Mouse (Mus musculus): ENCODE measurements at regions not wholly inside any gene's neighbourhood (a gene's known extent, or its start where the extent isn't known, plus 50 kb on each side); places are given as distances from the start of the nearest gene placed in this dataset.

DNA sequence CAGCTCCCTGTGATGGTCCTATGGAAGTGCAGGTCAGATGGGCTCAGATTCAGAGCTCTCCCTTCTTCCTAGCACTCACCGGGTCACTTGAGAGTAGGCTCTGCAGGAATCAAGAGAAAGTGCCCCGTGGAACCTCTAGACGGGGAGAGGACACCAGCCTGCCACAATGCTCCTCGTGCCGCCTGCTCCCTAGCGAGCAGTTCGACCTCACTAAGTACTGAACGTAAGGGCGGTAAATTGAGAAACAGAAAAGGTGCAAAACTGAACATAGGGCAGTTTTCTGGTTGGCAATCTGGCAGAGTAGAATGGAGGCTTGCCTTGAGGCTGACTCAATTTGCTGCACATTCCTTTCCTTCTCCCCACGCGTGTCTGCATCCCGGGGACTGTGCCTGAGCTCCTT is 115.7 kb downstream of the Zfp706 start:
- H3K9me3 ChIP-seq (ENCODE audit: control insufficient read depth, low read length): no peaks in the 10 kb centered on the region
- no peak overlapping the region for H3K4me2 ChIP-seq (ENCODE audit: low read depth, severe bottlenecking)
- peaks cover 12% of the 10 kb centered on the region for H3K4me1 ChIP-seq (ENCODE audit: control insufficient read depth, insufficient read depth, low read length)
- H3K27ac ChIP-seq (replicated peaks; ENCODE audit: low read depth, low read length): no peak overlapping the region
- 15% methylated on average over 12 of the region's 12 CpGs for whole genome bisulfite sequencing
- H3K36me3 ChIP-seq (ENCODE audit: control insufficient read depth, insufficient read depth, low read length): no peaks in the 10 kb centered on the region
- no peaks in the 10 kb centered on the region for H3K27me3 ChIP-seq (ENCODE audit: control insufficient read depth, insufficient read depth, low read length)
- no peak overlapping the region for H3K9ac ChIP-seq (ENCODE audit: low read length)
- no peak for ATAC-seq (ENCODE audit: insufficient number of reproducible peaks, low FRiP score, low TSS enrichment, low read depth)
- DNase-seq (ENCODE audit: low spot score): no peak
- H3K4me3 ChIP-seq (ENCODE audit: low read depth, low read length): no peak overlapping the region

DNA sequence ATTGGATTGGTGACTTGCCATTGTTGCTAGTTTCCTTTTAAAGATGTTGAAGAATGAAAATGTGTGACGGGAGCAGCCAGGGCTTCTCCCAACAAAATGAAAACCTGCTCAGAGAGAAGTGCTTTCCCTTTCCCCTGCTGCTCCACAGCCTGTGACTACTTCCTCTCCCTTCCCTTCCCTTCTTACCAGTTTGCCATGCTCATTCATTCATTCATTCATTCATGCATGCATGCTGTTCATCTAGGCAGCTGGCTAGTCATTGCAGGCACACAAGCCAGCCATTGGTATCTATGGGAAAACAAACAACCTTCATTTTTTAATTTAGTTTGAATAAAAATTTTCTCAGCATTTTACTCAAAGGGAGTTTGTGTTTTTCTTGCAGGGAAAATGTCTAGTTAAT is 116.3 kb downstream of the Zfp706 start:
- no peak for ATAC-seq (ENCODE audit: insufficient number of reproducible peaks, low FRiP score, low TSS enrichment, low read depth)
- 73% methylated on average over 1 of the region's 1 CpGs for WGBS

DNA sequence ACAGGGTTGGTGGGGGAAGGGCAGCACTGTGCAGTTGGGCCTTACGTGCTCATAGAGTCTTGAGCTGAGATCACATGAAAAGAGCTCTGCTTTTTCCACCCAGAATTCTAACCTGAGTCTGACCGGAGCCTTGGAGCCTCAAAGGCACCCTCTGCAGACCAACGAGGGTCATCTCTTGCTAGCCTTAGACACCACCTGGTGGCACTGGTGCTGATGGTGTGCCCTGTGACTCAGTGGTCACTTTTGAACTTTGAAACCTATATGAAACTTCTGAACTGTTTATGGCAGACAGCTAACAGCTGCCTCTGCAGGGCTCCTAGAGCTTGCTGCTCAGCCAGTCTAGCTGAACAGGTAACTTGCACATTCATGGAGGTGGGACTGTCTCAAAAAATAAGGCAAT is 118.5 kb downstream of the Zfp706 start:
- Histone ChIP-seq H3K27ac (replicated peaks; ENCODE audit: low read depth, low read length) (no peak overlapping the region), H3K36me3 (ENCODE audit: control insufficient read depth, insufficient read depth, low read length) (no peaks in the 10 kb centered on the region), H3K9me3 (ENCODE audit: control insufficient read depth, low read length) (no peaks in the 10 kb centered on the region), H3K9ac (ENCODE audit: low read length) (no peak overlapping the region), H3K27me3 (ENCODE audit: control insufficient read depth, insufficient read depth, low read length) (no peaks in the 10 kb centered on the region), H3K4me3 (ENCODE audit: low read depth, low read length) (no peak overlapping the region), H3K4me1 (ENCODE audit: control insufficient read depth, insufficient read depth, low read length) (peaks cover 15% of the 10 kb centered on the region), H3K4me2 (ENCODE audit: low read depth, severe bottlenecking) (no peak overlapping the region)
- no peak for DNase-seq (ENCODE audit: low spot score)
- 79% methylated on average over 3 of the region's 3 CpGs for WGBS
- ATAC-seq (ENCODE audit: insufficient number of reproducible peaks, low FRiP score, low TSS enrichment, low read depth): no peak

More for the DNA sequence above, 116.3 kb downstream of the Zfp706 start:
- Histone ChIP-seq H3K27me3 (ENCODE audit: control insufficient read depth, insufficient read depth, low read length) (no peaks in the 10 kb centered on the region), H3K4me3 (ENCODE audit: low read depth, low read length) (no peak overlapping the region), H3K9me3 (ENCODE audit: control insufficient read depth, low read length) (no peaks in the 10 kb centered on the region), H3K27ac (replicated peaks; ENCODE audit: low read depth, low read length) (no peak overlapping the region), H3K4me2 (ENCODE audit: low read depth, severe bottlenecking) (no peak overlapping the region), H3K4me1 (ENCODE audit: control insufficient read depth, insufficient read depth, low read length) (peaks cover 12% of the 10 kb centered on the region), H3K36me3 (ENCODE audit: control insufficient read depth, insufficient read depth, low read length) (no peaks in the 10 kb centered on the region), H3K9ac (ENCODE audit: low read length) (no peak overlapping the region)
- no peak for DNase-seq (ENCODE audit: low spot score)

DNA sequence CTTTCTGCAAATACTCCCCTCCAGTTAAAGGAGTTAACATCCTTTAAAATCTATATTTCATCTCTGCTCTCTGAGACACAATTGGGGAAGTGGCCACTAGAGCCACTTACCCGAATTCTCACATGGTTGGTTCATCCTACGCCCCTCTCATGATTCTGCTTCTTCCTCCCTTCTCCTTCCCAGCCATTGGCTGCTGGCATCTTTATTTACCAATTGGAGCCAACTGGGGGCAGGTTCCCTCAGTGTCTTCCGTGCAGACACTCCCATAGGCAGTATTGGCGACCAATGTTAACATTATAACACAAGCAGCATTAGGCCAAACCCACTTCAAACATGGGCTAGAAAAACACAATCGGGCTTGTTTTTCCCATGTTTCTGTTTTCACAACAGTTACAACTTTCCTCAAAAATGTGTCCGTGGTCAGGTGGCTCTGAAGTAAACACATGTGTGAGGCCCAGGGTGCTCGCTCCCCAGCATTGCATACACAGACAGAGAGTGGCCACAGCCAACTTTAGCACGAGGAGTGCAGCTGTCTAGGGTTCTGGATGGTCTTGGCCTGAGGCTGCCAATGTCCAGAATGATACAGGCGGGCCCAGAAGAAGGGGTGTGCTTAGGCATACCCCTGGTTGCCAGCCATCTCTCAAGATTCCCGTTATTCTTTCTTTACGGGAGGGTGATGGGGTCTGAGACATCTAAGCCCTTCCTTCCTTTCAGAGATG is 119.1 kb downstream of the Zfp706 start:
- ATAC-seq (ENCODE audit: insufficient number of reproducible peaks, low FRiP score, low TSS enrichment, low read depth): no peak
- Histone ChIP-seq H3K9me3 (ENCODE audit: control insufficient read depth, low read length) (no peaks in the 10 kb centered on the region), H3K9ac (ENCODE audit: low read length) (no peak overlapping the region), H3K4me3 (ENCODE audit: low read depth, low read length) (no peak overlapping the region), H3K27me3 (ENCODE audit: control insufficient read depth, insufficient read depth, low read length) (no peaks in the 10 kb centered on the region), H3K4me1 (ENCODE audit: control insufficient read depth, insufficient read depth, low read length) (peaks cover 14% of the 10 kb centered on the region), H3K4me2 (ENCODE audit: low read depth, severe bottlenecking) (no peak overlapping the region), H3K27ac (replicated peaks; ENCODE audit: low read depth, low read length) (no peak overlapping the region), H3K36me3 (ENCODE audit: control insufficient read depth, insufficient read depth, low read length) (no peaks in the 10 kb centered on the region)
- DNase-seq (ENCODE audit: low spot score): no peak
- 82% methylated on average over 11 of the region's 11 CpGs for WGBS

DNA sequence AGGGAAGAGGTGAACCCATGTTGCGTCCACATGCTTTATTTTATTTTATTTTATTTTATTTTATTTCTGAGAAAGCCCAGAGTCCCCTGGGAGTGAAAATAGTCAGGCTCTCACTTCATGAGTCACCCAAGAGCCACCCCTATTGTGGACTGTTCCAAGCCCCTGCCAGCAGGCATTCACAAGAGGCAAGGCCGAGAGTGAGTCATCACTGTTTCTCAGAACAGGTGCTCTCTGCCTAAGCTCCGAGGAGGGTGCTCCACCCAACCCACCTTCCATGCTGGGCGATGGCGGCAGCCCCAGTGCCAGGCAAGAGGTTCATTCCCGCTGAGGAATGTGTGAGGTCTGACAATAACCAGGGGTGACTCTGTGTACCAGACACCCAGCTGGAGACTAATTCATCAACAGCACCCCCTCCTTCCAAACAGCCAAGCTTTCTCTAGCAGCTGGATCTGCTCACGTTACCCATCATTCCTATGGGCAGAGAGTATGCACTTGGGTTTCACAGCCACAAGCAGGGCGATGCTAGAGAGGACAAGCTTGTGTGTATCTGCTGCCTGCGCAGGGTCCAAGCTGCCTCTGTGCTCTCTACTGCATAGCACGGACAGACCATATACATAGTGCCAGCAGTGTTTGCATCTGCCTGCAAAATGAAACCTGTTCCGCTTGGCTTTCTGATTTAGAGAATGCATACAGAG is 122.8 kb downstream of the Zfp706 start:
- Histone ChIP-seq H3K9ac (ENCODE audit: low read length) (no peak overlapping the region), H3K9me3 (ENCODE audit: control insufficient read depth, low read length) (no peaks in the 10 kb centered on the region), H3K4me1 (ENCODE audit: control insufficient read depth, insufficient read depth, low read length) (0 out of 2 replicates have a peak, but pooled peaks cover 3% of the 10 kb centered on the region), H3K27me3 (ENCODE audit: control insufficient read depth, insufficient read depth, low read length) (no peaks in the 10 kb centered on the region), H3K4me3 (ENCODE audit: low read depth, low read length) (no peak overlapping the region), H3K4me2 (ENCODE audit: low read depth, severe bottlenecking) (no peak overlapping the region), H3K27ac (replicated peaks; ENCODE audit: low read depth, low read length) (no peak overlapping the region), H3K36me3 (ENCODE audit: control insufficient read depth, insufficient read depth, low read length) (no peaks in the 10 kb centered on the region)
- WGBS: 81% methylated on average over 11 of the region's 11 CpGs
- DNase-seq (ENCODE audit: low spot score) (no peak), ATAC-seq (ENCODE audit: insufficient number of reproducible peaks, low FRiP score, low TSS enrichment, low read depth) (no peak; the same call in 1 of the 2 replicates)

DNA sequence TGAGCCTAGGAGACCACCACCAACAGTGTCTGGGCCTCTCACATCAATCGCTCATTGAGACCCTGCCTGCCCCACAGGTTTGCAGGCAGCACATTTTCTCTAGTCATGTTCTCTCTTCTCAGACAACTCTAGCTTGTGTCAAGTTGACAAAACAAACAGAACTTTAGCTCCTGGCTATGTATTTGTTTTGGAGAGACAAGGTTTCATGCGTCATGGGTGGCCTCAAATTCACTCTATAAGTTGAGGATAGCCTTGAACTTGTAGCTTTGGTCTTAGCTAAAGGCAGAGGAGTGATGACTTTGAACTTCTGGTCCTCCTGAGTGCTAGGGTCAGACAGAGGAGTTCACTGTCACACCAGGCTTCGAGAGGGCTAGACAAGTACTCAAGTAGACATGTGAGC is 123.5 kb downstream of the Zfp706 start:
- Histone ChIP-seq H3K27ac (replicated peaks; ENCODE audit: low read depth, low read length) (no peak overlapping the region), H3K4me1 (ENCODE audit: control insufficient read depth, insufficient read depth, low read length) (0 out of 2 replicates have a peak, but pooled peaks cover 3% of the 10 kb centered on the region), H3K9ac (ENCODE audit: low read length) (no peak overlapping the region), H3K9me3 (ENCODE audit: control insufficient read depth, low read length) (no peaks in the 10 kb centered on the region), H3K27me3 (ENCODE audit: control insufficient read depth, insufficient read depth, low read length) (no peaks in the 10 kb centered on the region), H3K4me3 (ENCODE audit: low read depth, low read length) (no peak overlapping the region), H3K4me2 (ENCODE audit: low read depth, severe bottlenecking) (no peak overlapping the region), H3K36me3 (ENCODE audit: control insufficient read depth, insufficient read depth, low read length) (no peaks in the 10 kb centered on the region)
- ATAC-seq (ENCODE audit: insufficient number of reproducible peaks, low FRiP score, low TSS enrichment, low read depth) (no peak), DNase-seq (ENCODE audit: low spot score) (no peak)
- 87% methylated on average over 3 of the region's 3 CpGs for WGBS

DNA sequence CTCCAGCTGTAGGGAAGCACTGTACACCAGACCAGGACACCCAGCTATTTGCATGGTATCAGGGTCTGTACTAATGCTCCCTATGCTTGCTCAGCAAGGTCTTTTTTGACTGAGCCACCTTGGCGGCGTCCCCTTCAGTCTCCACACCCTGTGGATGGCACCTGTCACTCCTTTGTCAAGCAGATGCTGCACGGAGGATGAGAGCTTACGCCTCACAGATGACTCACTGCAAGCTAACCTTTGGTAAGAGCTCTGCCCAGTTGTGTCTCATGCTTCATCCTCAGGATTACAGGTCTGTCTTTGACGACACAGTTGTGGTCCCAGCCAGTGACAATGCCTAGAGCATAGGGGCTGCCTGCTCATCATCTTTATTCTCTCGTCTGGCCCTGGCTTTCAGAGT is 124.4 kb downstream of the Zfp706 start:
- H3K9me3 ChIP-seq (ENCODE audit: control insufficient read depth, low read length): no peaks in the 10 kb centered on the region
- DNase-seq (ENCODE audit: low spot score) (no peak), ATAC-seq (ENCODE audit: insufficient number of reproducible peaks, low FRiP score, low TSS enrichment, low read depth) (no peak)
- H3K27me3 ChIP-seq (ENCODE audit: control insufficient read depth, insufficient read depth, low read length): no peaks in the 10 kb centered on the region
- no peak overlapping the region for H3K4me3 ChIP-seq (ENCODE audit: low read depth, low read length)
- 83% methylated on average over 6 of the region's 6 CpGs for WGBS
- H3K27ac ChIP-seq (replicated peaks; ENCODE audit: low read depth, low read length): no peak overlapping the region
- no peaks in the 10 kb centered on the region for H3K36me3 ChIP-seq (ENCODE audit: control insufficient read depth, insufficient read depth, low read length)
- no peak overlapping the region for H3K4me2 ChIP-seq (ENCODE audit: low read depth, severe bottlenecking)
- H3K4me1 ChIP-seq (ENCODE audit: control insufficient read depth, insufficient read depth, low read length): 0 out of 2 replicates have a peak, but pooled peaks cover 3% of the 10 kb centered on the region
- H3K9ac ChIP-seq (ENCODE audit: low read length): no peak overlapping the region

DNA sequence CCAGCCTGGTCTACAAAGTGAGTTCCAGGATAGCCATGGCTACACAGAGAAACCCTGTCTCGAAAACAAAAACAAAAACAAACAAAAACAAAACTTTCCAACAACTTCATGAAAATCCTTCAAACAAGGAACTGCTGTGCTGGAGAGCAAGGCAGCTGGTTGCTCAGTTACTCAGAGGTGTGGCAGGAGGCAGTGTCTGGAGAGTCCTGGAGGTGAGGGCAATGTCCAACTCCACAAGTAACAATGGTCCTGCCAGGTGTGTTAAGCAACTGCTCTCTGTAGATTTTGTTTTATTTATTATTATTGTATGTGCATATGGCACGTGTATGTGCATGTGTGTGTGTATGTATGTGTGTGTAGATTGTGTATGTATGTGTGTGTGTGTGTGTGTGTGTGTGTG is 126.0 kb downstream of the Zfp706 start:
- H3K4me2 ChIP-seq (ENCODE audit: low read depth, severe bottlenecking): no peak overlapping the region
- ATAC-seq (ENCODE audit: insufficient number of reproducible peaks, low FRiP score, low TSS enrichment, low read depth) (no peak), DNase-seq (ENCODE audit: low spot score) (no peak)
- H3K4me3 ChIP-seq (ENCODE audit: low read depth, low read length): no peak overlapping the region
- no peak overlapping the region for H3K27ac ChIP-seq (replicated peaks; ENCODE audit: low read depth, low read length)
- H3K36me3 ChIP-seq (ENCODE audit: control insufficient read depth, insufficient read depth, low read length): no peaks in the 10 kb centered on the region
- 82% methylated on average over 2 of the region's 2 CpGs for WGBS
- no peak overlapping the region for H3K9ac ChIP-seq (ENCODE audit: low read length)
- no peaks in the 10 kb centered on the region for H3K9me3 ChIP-seq (ENCODE audit: control insufficient read depth, low read length)
- 0 out of 2 replicates have a peak, but pooled peaks cover 3% of the 10 kb centered on the region for H3K4me1 ChIP-seq (ENCODE audit: control insufficient read depth, insufficient read depth, low read length)
- no peaks in the 10 kb centered on the region for H3K27me3 ChIP-seq (ENCODE audit: control insufficient read depth, insufficient read depth, low read length)

Measured in limb, embryonic 11.5 days (tissue).